Mouse (Mus musculus) hindbrain, embryonic 11.5 days (tissue): ENCODE data around the gene Grik3. TPM values are rescaled to one million over a fixed set of nuclear protein-coding genes. Genes with fewer than 3 reads are reported as not detected.

Experiments
- ATAC-seq: fragments of 200-750 bp; cut with Nextera tagmentation; 2 replicates; pipeline ENCODE4 v1.8.0; 2017; ENCODE audit warnings: mild to moderate bottlenecking, moderate TSS enrichment, moderate library complexity; ENCODE audit not compliant: low FRiP score
- DNase-seq: peaks from one replicate; pipeline ENCODE4 v3.0.0-alpha.2; 2015; ENCODE audit warnings: low spot score
- H3K27ac ChIP-seq: fragments of 300-500 bp; sonication (generic); 2 replicates; pipeline ENCODE4 v1.5.1; 2014; ENCODE audit warnings: mild to moderate bottlenecking, low read depth, low read length
- H3K27me3 ChIP-seq: fragments of 300-500 bp; sonication (generic); 2 replicates; pipeline ENCODE4 v1.6.1; 2014; ENCODE audit warnings: mild to moderate bottlenecking, low read length, moderate library complexity, mixed read lengths; ENCODE audit not compliant: control insufficient read depth, insufficient read depth
- H3K36me3 ChIP-seq: fragments of 300-500 bp; sonication (generic); 2 replicates; pipeline ENCODE4 v1.6.1; 2014; ENCODE audit warnings: mild to moderate bottlenecking, low read length, moderate library complexity, mixed read lengths; ENCODE audit not compliant: control insufficient read depth, insufficient read depth
- H3K4me1 ChIP-seq: fragments of 300-500 bp; sonication (generic); replicated peaks from 2 replicates; pipeline ENCODE4 v1.6.1; 2014; ENCODE audit warnings: low read length, mixed read lengths; ENCODE audit not compliant: control insufficient read depth, insufficient read depth
- H3K4me2 ChIP-seq: fragments of 300-500 bp; sonication (generic); replicated peaks from 2 replicates; pipeline ENCODE4 v1.6.1; 2014; ENCODE audit warnings: mild to moderate bottlenecking, low read depth, low read length
- H3K4me3 ChIP-seq: fragments of 300-500 bp; sonication (generic); 2 replicates; pipeline ENCODE4 v1.5.1; 2014; ENCODE audit warnings: low read depth, low read length
- H3K9ac ChIP-seq: fragments of 300-500 bp; sonication (generic); 2 replicates; pipeline ENCODE4 v1.6.1; 2014; ENCODE audit warnings: low read depth, low read length
- H3K9me3 ChIP-seq: fragments of 300-500 bp; sonication (generic); 2 replicates; pipeline ENCODE4 v1.6.1; 2016; ENCODE audit warnings: low read length; ENCODE audit not compliant: control insufficient read depth
- WGBS: fragments of 180-500 bp; shearing (Covaris S2); extraction: QIAGEN DNeasy Blood & Tissue Kit; methylation state at CpG from one replicate; pipeline ENCODE4 v1.1.7; 2014; 5-methylcytosine and 5-hydroxymethylcytosine counted together
- polyA plus RNA-seq: library from polyadenylated mRNA; unstranded; fragments of >200 nt; fragmentation: Nextera tagmentation; extraction: Ambion mirVana; gene quantifications from 2 replicates; pipeline ENCODE4 v1.2.1, GENCODE M21; 2014

The Grik3 gene
- polyA plus RNA-seq, 1 experiment from 2014 or later = 2.9 TPM

GRCm38 (mm10) chr4:125488796-125489637, 1.5 kb upstream of the Grik3 start:
- Histone ChIP-seq H3K27me3 (peaks cover 85% of the 10 kb centered on the region), H3K4me1 (peaks cover 20% of the 10 kb centered on the region), H3K9ac (peak overlapping the region; percentile 23; the same call in 1 of the 2 replicates), H3K27ac (peak overlapping the region; percentile 85), H3K4me2 (peak overlapping the region; percentile 86), H3K9me3 (no peaks in the 10 kb centered on the region), H3K4me3 (peak overlapping the region; percentile 49), H3K36me3 (no peaks in the 10 kb centered on the region)
- WGBS = 2% methylated on average over 26 of the region's 26 CpGs
- ATAC-seq (no peak), DNase-seq (peak; percentile 52)

- Histone ChIP-seq H3K4me3 (peak overlapping the region; percentile 49), H3K27ac (peak overlapping the region; percentile 85), H3K27me3 (peaks cover 85% of the 10 kb centered on the region), H3K9me3 (no peaks in the 10 kb centered on the region), H3K4me1 (peaks cover 20% of the 10 kb centered on the region), H3K9ac (peak overlapping the region; percentile 67), H3K36me3 (no peaks in the 10 kb centered on the region), H3K4me2 (peak overlapping the region; percentile 86)
- ATAC-seq (peak; percentile 49; the same call in 1 of the 2 replicates), DNase-seq (peak; percentile 75)
- under 1% methylated on average over 60 of the region's 81 CpGs for WGBS
Measured at GRCm38 (mm10) chr4:125489901-125490590, 454 bp upstream of the Grik3 start.

GRCm38 (mm10) chr4:125491505-125492121, 1.1 kb downstream of the Grik3 start:
- H3K4me1 ChIP-seq = peaks cover 16% of the 10 kb centered on the region
- peak overlapping the region; percentile 86 for H3K4me2 ChIP-seq
- no peaks in the 10 kb centered on the region for H3K9me3 ChIP-seq
- WGBS = 1% methylated on average over 42 of the region's 42 CpGs
- no peak for ATAC-seq
- peak overlapping the region; percentile 67 for H3K9ac ChIP-seq
- DNase-seq = peak; percentile 60
- peaks cover 76% of the 10 kb centered on the region for H3K27me3 ChIP-seq
- no peaks in the 10 kb centered on the region for H3K36me3 ChIP-seq
- H3K27ac ChIP-seq = peak overlapping the region; percentile 85
- H3K4me3 ChIP-seq = peak overlapping the region; percentile 49

GRCm38 (mm10) chr4:125492122-125492505, 1.6 kb downstream of the Grik3 start:
- H3K4me1 ChIP-seq = peaks cover 13% of the 10 kb centered on the region
- peaks cover 72% of the 10 kb centered on the region for H3K27me3 ChIP-seq
- no peak overlapping the region for H3K27ac ChIP-seq
- no peak for DNase-seq
- peak overlapping the region; percentile 49 for H3K4me3 ChIP-seq
- H3K9me3 ChIP-seq = no peaks in the 10 kb centered on the region
- peak overlapping the region; percentile 86 for H3K4me2 ChIP-seq
- WGBS = 15% methylated on average over 9 of the region's 9 CpGs
- ATAC-seq = no peak
- no peaks in the 10 kb centered on the region for H3K36me3 ChIP-seq
- H3K9ac ChIP-seq = peak overlapping the region; percentile 67

GRCm38 (mm10) chr4:125492706-125493105, 2.2 kb downstream of the Grik3 start:
- H3K4me1 ChIP-seq = peaks cover 13% of the 10 kb centered on the region
- WGBS = 15% methylated on average over 9 of the region's 9 CpGs
- 0 out of 2 replicates have a peak overlapping the region, but pooled peaks have one; percentile 31 for H3K9ac ChIP-seq
- peak overlapping the region; percentile 77; the same call in 1 of the 2 replicates for H3K27ac ChIP-seq
- H3K36me3 ChIP-seq = no peaks in the 10 kb centered on the region
- no peaks in the 10 kb centered on the region for H3K9me3 ChIP-seq
- no peak for DNase-seq
- peaks cover 67% of the 10 kb centered on the region for H3K27me3 ChIP-seq
- peak overlapping the region; percentile 49 for H3K4me3 ChIP-seq
- H3K4me2 ChIP-seq = peak overlapping the region; percentile 86
- ATAC-seq = no peak

- peak; percentile 52 for DNase-seq
- peaks cover 13% of the 10 kb centered on the region for H3K4me1 ChIP-seq
- H3K9ac ChIP-seq = no peak overlapping the region
- H3K4me3 ChIP-seq = peak overlapping the region; percentile 49
- peaks cover 64% of the 10 kb centered on the region for H3K27me3 ChIP-seq
- H3K27ac ChIP-seq = peak overlapping the region; percentile 77
- peak overlapping the region; percentile 86 for H3K4me2 ChIP-seq
- no peaks in the 10 kb centered on the region for H3K9me3 ChIP-seq
- WGBS = 2% methylated on average over 8 of the region's 8 CpGs
- no peaks in the 10 kb centered on the region for H3K36me3 ChIP-seq
- ATAC-seq = no peak
Measured at GRCm38 (mm10) chr4:125493124-125493523, 2.6 kb downstream of the Grik3 start.

- Histone ChIP-seq H3K4me1 (peaks cover 9% of the 10 kb centered on the region), H3K9ac (no peak overlapping the region), H3K9me3 (no peaks in the 10 kb centered on the region), H3K27me3 (peaks cover 46% of the 10 kb centered on the region), H3K27ac (no peak overlapping the region), H3K36me3 (no peaks in the 10 kb centered on the region), H3K4me3 (no peak overlapping the region), H3K4me2 (no peak overlapping the region)
- no peak for ATAC-seq
- peak; percentile 38 for DNase-seq
- 29% methylated on average over 8 of the region's 8 CpGs for WGBS
Measured at GRCm38 (mm10) chr4:125495477-125495876, 5.0 kb downstream of the Grik3 start.

- DNase-seq = no peak
- no peak overlapping the region for H3K4me2 ChIP-seq
- H3K27me3 ChIP-seq = peaks cover 32% of the 10 kb centered on the region
- H3K9ac ChIP-seq = no peak overlapping the region
- no peak for ATAC-seq
- 0% methylated on average over 1 of the region's 1 CpGs for WGBS
- H3K27ac ChIP-seq = no peak overlapping the region
- no peaks in the 10 kb centered on the region for H3K9me3 ChIP-seq
- H3K4me3 ChIP-seq = no peak overlapping the region
- H3K4me1 ChIP-seq = peaks cover 5% of the 10 kb centered on the region
- H3K36me3 ChIP-seq = no peaks in the 10 kb centered on the region
Measured at GRCm38 (mm10) chr4:125497001-125497400, 6.5 kb downstream of the Grik3 start.
